Mouse (Mus musculus) embryonic facial prominence, embryonic 11.5 days (tissue): ENCODE measurements at regions not wholly inside any gene's neighbourhood (a gene's known extent, or its start where the extent isn't known, plus 50 kb on each side); places are given as distances from the start of the nearest gene placed in this dataset.

Source experiments
- ATAC-seq: fragments of 200-750 bp; cut with Nextera tagmentation; replicated peaks from 2 replicates; pipeline ENCODE4 v1.8.0; 2017; ENCODE audit warnings: low read depth; ENCODE audit not compliant: insufficient number of reproducible peaks, low FRiP score, low TSS enrichment
- DNase-seq: peaks from one replicate; pipeline ENCODE4 v3.0.0-alpha.2; 2015; ENCODE audit warnings: low spot score
- H3K27ac ChIP-seq: fragments of 300-500 bp; sonication (generic); replicated peaks from 2 replicates; pipeline ENCODE4 v1.5.1; 2014; ENCODE audit warnings: mild to moderate bottlenecking, low read depth, low read length, control low read depth
- H3K27me3 ChIP-seq: fragments of 300-500 bp; sonication (generic); 2 replicates; pipeline ENCODE4 v1.6.1; 2014; ENCODE audit warnings: mild to moderate bottlenecking, low read length, moderate library complexity, mixed read lengths; ENCODE audit not compliant: control insufficient read depth, insufficient read depth
- H3K36me3 ChIP-seq: fragments of 300-500 bp; sonication (generic); replicated peaks from 2 replicates; pipeline ENCODE4 v1.6.1; 2014; ENCODE audit warnings: low read depth, mild to moderate bottlenecking, low read length, moderate library complexity, mixed read lengths; ENCODE audit not compliant: control insufficient read depth, insufficient read depth
- H3K4me1 ChIP-seq: fragments of 300-500 bp; sonication (generic); 2 replicates; pipeline ENCODE4 v1.6.1; 2014; ENCODE audit warnings: low read length, mixed read lengths; ENCODE audit not compliant: control insufficient read depth, insufficient read depth
- H3K4me2 ChIP-seq: fragments of 300-500 bp; sonication (generic); 2 replicates; pipeline ENCODE4 v1.6.1; 2014; ENCODE audit warnings: low read depth, mild to moderate bottlenecking, control low read depth, low read length, moderate library complexity
- H3K4me3 ChIP-seq: fragments of 300-500 bp; sonication (generic); 2 replicates; pipeline ENCODE4 v1.5.1; 2014; ENCODE audit warnings: low read depth, low read length, control low read depth
- H3K9ac ChIP-seq: fragments of 300-500 bp; sonication (generic); replicated peaks from 2 replicates; pipeline ENCODE4 v1.6.1; 2014; ENCODE audit warnings: mild to moderate bottlenecking, control low read depth, low read length
- H3K9me3 ChIP-seq: fragments of 300-500 bp; sonication (generic); replicated peaks from 2 replicates; pipeline ENCODE4 v1.6.1; 2016; ENCODE audit warnings: mild to moderate bottlenecking, low read length, inconsistent platforms, mixed read lengths; ENCODE audit not compliant: control insufficient read depth
- WGBS: fragments of 180-500 bp; shearing (Covaris S2); extraction: QIAGEN DNeasy Blood & Tissue Kit; methylation state at CpG from one replicate; pipeline ENCODE4 v1.1.7; 2014; 5-methylcytosine and 5-hydroxymethylcytosine counted together

- Histone ChIP-seq H3K27ac (no peak overlapping the region), H3K9me3 (no peaks in the 10 kb centered on the region), H3K4me1 (no peaks in the 10 kb centered on the region; the same call in 1 of the 2 replicates), H3K4me2 (no peak overlapping the region), H3K4me3 (no peak overlapping the region), H3K36me3 (no peaks in the 10 kb centered on the region), H3K27me3 (no peaks in the 10 kb centered on the region), H3K9ac (no peak overlapping the region)
- no peak for ATAC-seq
- no peak for DNase-seq
- WGBS: 93% methylated on average over 2 of the region's 2 CpGs
These were observed 65.3 kb upstream of the Coch start for GRCm38 (mm10) chr12:51527854-51528253.

GRCm38 (mm10) chr12:51534606-51535005, 58.5 kb upstream of the Coch start:
- DNase-seq (no peak), ATAC-seq (no peak)
- H3K4me1 ChIP-seq: no peaks in the 10 kb centered on the region
- H3K4me2 ChIP-seq: no peak overlapping the region
- H3K9me3 ChIP-seq: no peaks in the 10 kb centered on the region
- H3K27me3 ChIP-seq: no peaks in the 10 kb centered on the region
- no peak overlapping the region for H3K4me3 ChIP-seq
- H3K36me3 ChIP-seq: no peaks in the 10 kb centered on the region
- WGBS: 20% methylated on average over 5 of the region's 5 CpGs
- no peak overlapping the region for H3K27ac ChIP-seq
- H3K9ac ChIP-seq: no peak overlapping the region

- no peak overlapping the region for H3K27ac ChIP-seq
These were observed 58.0 kb upstream of the Coch start for GRCm38 (mm10) chr12:51535056-51535640.

More at GRCm38 (mm10) chr12:51535056-51535640, 58.0 kb upstream of the Coch start:
- H3K4me3 ChIP-seq: no peak overlapping the region
- WGBS: 42% methylated on average over 5 of the region's 5 CpGs
- H3K4me2 ChIP-seq: no peak overlapping the region
- ATAC-seq (no peak), DNase-seq (no peak)
- no peaks in the 10 kb centered on the region for H3K27me3 ChIP-seq
- no peaks in the 10 kb centered on the region for H3K9me3 ChIP-seq
- no peaks in the 10 kb centered on the region for H3K4me1 ChIP-seq
- no peaks in the 10 kb centered on the region for H3K36me3 ChIP-seq
- no peak overlapping the region for H3K9ac ChIP-seq
